Mouse (Mus musculus) MEL (cell line): Measurements from ENCODE around the gene Cdk12. TPM values are rescaled to one million over a fixed set of nuclear protein-coding genes. Genes with fewer than 3 reads are reported as not detected.

Experiments
- DNase-seq: peaks from one replicate; pipeline ENCODE4 v3.0.0; 2011; ENCODE audit warnings: low read depth, low spot score
- H3K27ac ChIP-seq: 2 replicates; pipeline ENCODE4 v1.5.1; 2012; ENCODE audit warnings: low read depth, mild to moderate bottlenecking, control low read depth, low read length, moderate library complexity; ENCODE audit not compliant: control insufficient read depth
- H3K27me3 ChIP-seq, 2 experiments: fragments of 150-350 bp in 1 of 2; sonication (generic) in 1 of 2; 2 replicates each; pipeline ENCODE4 v1.6.1; 2012; ENCODE audit warnings: low read length in 2 of 2, mild to moderate bottlenecking in 2 of 2, improper control_type of control experiment in 1 of 2, moderate library complexity in 1 of 2; ENCODE audit not compliant: insufficient read depth in 2 of 2, control insufficient read depth in 1 of 2
- H3K36me3 ChIP-seq, 2 experiments: 2 replicates each; pipeline ENCODE4 v1.6.1; 2012 to 2014; ENCODE audit warnings: low read length in 2 of 2, improper control_type of control experiment in 1 of 2, inconsistent platforms in 1 of 2, mild to moderate bottlenecking in 1 of 2; ENCODE audit not compliant: insufficient read depth in 2 of 2, control insufficient read depth in 1 of 2
- H3K4me1 ChIP-seq, 2 experiments: fragments of 150-350 bp in 1 of 2; sonication (generic) in 1 of 2; 2 replicates each; pipeline ENCODE4 v1.6.1; 2012; ENCODE audit warnings: low read length in 2 of 2, improper control_type of control experiment in 1 of 2, mild to moderate bottlenecking in 1 of 2; ENCODE audit not compliant: insufficient read depth in 2 of 2, control insufficient read depth in 1 of 2
- H3K4me3 ChIP-seq, 2 experiments: fragments of 150-350 bp in 1 of 2; sonication (generic) in 1 of 2; 2 replicates each; pipeline ENCODE4 v1.5.1; 2012; ENCODE audit warnings: low read depth in 2 of 2, low read length in 2 of 2, mild to moderate bottlenecking in 2 of 2, moderate library complexity in 2 of 2, control low read depth in 1 of 2, improper control_type of control experiment in 1 of 2; ENCODE audit not compliant: control insufficient read depth in 1 of 2, insufficient read depth in 1 of 2
- H3K79me2 ChIP-seq: 2 replicates; pipeline ENCODE4 v1.6.1; 2012; ENCODE audit warnings: mild to moderate bottlenecking, low read length, moderate library complexity; ENCODE audit not compliant: control insufficient read depth, poor library complexity, insufficient read depth
- H3K9ac ChIP-seq: 2 replicates; pipeline ENCODE4 v1.6.1; 2012; ENCODE audit warnings: low read depth, mild to moderate bottlenecking, control low read depth, low read length, moderate library complexity; ENCODE audit not compliant: control insufficient read depth, poor library complexity, severe bottlenecking
- H3K9me3 ChIP-seq: fragments of 150-350 bp; sonication (generic); replicated peaks from 2 replicates; pipeline ENCODE4 v1.6.1; 2012; ENCODE audit warnings: mild to moderate bottlenecking, low read length, improper control_type of control experiment, moderate library complexity; ENCODE audit not compliant: insufficient read depth
- CHD1 ChIP-seq: IDR thresholded peaks from 2 replicates; pipeline ENCODE4 v1.6.1; 2012; ENCODE audit warnings: low read depth, mild to moderate bottlenecking, inconsistent platforms, low read length, improper control_type of control experiment
- ELF1 ChIP-seq: IDR thresholded peaks from 2 replicates; pipeline ENCODE4 v1.6.1; 2014; ENCODE audit warnings: low read depth, mild to moderate bottlenecking, inconsistent platforms, low read length, improper control_type of control experiment, moderate library complexity
- GABPA ChIP-seq: IDR thresholded peaks from 2 replicates; pipeline ENCODE4 v1.6.1; 2012; ENCODE audit warnings: low read depth, mild to moderate bottlenecking, inconsistent platforms, low read length, improper control_type of control experiment, moderate library complexity
- KAT2A ChIP-seq: conservative IDR thresholded peaks from 2 replicates; pipeline ENCODE4 v1.6.1; 2012; ENCODE audit warnings: low read depth, low read length, improper control_type of control experiment, inconsistent platforms
- MAX ChIP-seq: IDR thresholded peaks from 2 replicates; pipeline ENCODE4 v1.6.1; 2011; ENCODE audit warnings: low read length, improper control_type of control experiment
- MEF2A ChIP-seq: IDR thresholded peaks from 2 replicates; pipeline ENCODE4 v1.6.1; 2014; ENCODE audit warnings: low read depth, mild to moderate bottlenecking, inconsistent platforms, low read length, improper control_type of control experiment; ENCODE audit not compliant: poor library complexity, insufficient replicate concordance, severe bottlenecking; ENCODE audit errors: extremely low read depth
- MXI1 ChIP-seq: IDR thresholded peaks from 2 replicates; pipeline ENCODE4 v1.6.1; 2011; ENCODE audit warnings: mild to moderate bottlenecking, low read depth, low read length, improper control_type of control experiment
- MYB ChIP-seq: IDR thresholded peaks from 2 replicates; pipeline ENCODE4 v1.6.1; 2011; ENCODE audit warnings: mild to moderate bottlenecking, low read depth, low read length, improper control_type of control experiment
- POLR2A ChIP-seq, 2 experiments: IDR thresholded peaks; 2 replicates each; pipeline ENCODE4 v1.6.1; 2011 to 2012; ENCODE audit warnings: low read length in 2 of 2, mild to moderate bottlenecking in 2 of 2, control low read depth in 1 of 2, improper control_type of control experiment in 1 of 2, low read depth in 1 of 2, moderate library complexity in 1 of 2; ENCODE audit not compliant: control insufficient read depth in 1 of 2, insufficient read depth in 1 of 2, poor library complexity in 1 of 2
- POLR2AphosphoS5 ChIP-seq: IDR thresholded peaks from 2 replicates; pipeline ENCODE4 v1.6.1; 2012; ENCODE audit warnings: low read depth, borderline replicate concordance, mild to moderate bottlenecking, inconsistent platforms, low read length, moderate library complexity, mixed read lengths
- RAD21 ChIP-seq: IDR thresholded peaks from 2 replicates; pipeline ENCODE4 v1.6.1; 2011; ENCODE audit warnings: mild to moderate bottlenecking, low read depth, low read length, improper control_type of control experiment
- RCOR1 ChIP-seq: IDR thresholded peaks from 2 replicates; pipeline ENCODE4 v1.6.1; 2012; ENCODE audit warnings: low read depth, mild to moderate bottlenecking, inconsistent platforms, low read length, improper control_type of control experiment
- SMC3 ChIP-seq: IDR thresholded peaks from 2 replicates; pipeline ENCODE4 v1.6.1; 2011; ENCODE audit warnings: low read depth, low read length, improper control_type of control experiment
- USF1 ChIP-seq: IDR thresholded peaks from 2 replicates; pipeline ENCODE4 v1.6.1; 2014; ENCODE audit warnings: low read depth, mild to moderate bottlenecking, inconsistent platforms, low read length, improper control_type of control experiment, moderate library complexity
- USF2 ChIP-seq, 2 experiments: IDR thresholded peaks; 2 replicates each; pipeline ENCODE4 v1.6.1; 2011 to 2012; ENCODE audit warnings: improper control_type of control experiment in 2 of 2, low read length in 2 of 2, borderline replicate concordance in 1 of 2, inconsistent platforms in 1 of 2, low read depth in 1 of 2, mild to moderate bottlenecking in 1 of 2; ENCODE audit not compliant: insufficient read depth in 1 of 2
- ZNF384 ChIP-seq: IDR thresholded peaks from 2 replicates; pipeline ENCODE4 v1.6.1; 2012; ENCODE audit warnings: low read depth, mild to moderate bottlenecking, inconsistent platforms, low read length, improper control_type of control experiment
- polyA plus RNA-seq, 2 experiments: library from polyadenylated mRNA; stranded (reverse) in 1 of 2; unstranded in 1 of 2; fragments of >175 nt in 1 of 2; fragments of >200 nt in 1 of 2; gene quantifications; 2 replicates each; pipeline versions ENCODE4 v1.2.1 to v1.2.4; 2012; ENCODE audit warnings: low replicate concordance in 2 of 2, low read depth in 1 of 2; ENCODE audit not compliant: insufficient read length in 2 of 2, insufficient read depth in 1 of 2, missing spikeins in 1 of 2
- total RNA-seq: library from RNA; depleted of rRNA; stranded (reverse); fragments of 300-350 nt; gene quantifications from 2 replicates; pipeline ENCODE4 v1.2.3, GENCODE M21; 2012

Gene Cdk12
- total and polyA plus RNA-seq, 3 experiments: 34.3 to 45.5 (median 34.6) TPM

- TF ChIP-seq MEF2A (no peak), GABPA (no peak), KAT2A (no peak; the same call in 1 of the 2 replicates)
Measured at GRCm38 (mm10) chr11:98201791-98202640, 843 bp upstream of the Cdk12 start (continued).

GRCm38 (mm10) chr11:98203351-98203911 is 572 bp downstream of the Cdk12 start:
- TF ChIP-seq USF1: no peak
- TF ChIP-seq ZNF384: no peak
- TF ChIP-seq CHD1: peak; percentile 83; the same call in 1 of the 2 replicates
- no peak for TF ChIP-seq SMC3
- TF ChIP-seq MAX: peak; percentile 6; the same call in 1 of the 2 replicates
- no peak for TF ChIP-seq RAD21
- no peak for TF ChIP-seq MYB
- no peak for TF ChIP-seq ELF1
- TF ChIP-seq POLR2A (IDR thresholded peaks at IDR 0.05; ENCODE audit: control insufficient read depth in 1 of 2, insufficient read depth in 1 of 2, low read depth in 1 of 2, low read length in 2 of 2, poor library complexity in 1 of 2): no peak
- no peak for TF ChIP-seq POLR2AphosphoS5
- no peak for TF ChIP-seq MXI1
- TF ChIP-seq USF2 (IDR thresholded peaks at IDR 0.05; ENCODE audit: borderline replicate concordance in 1 of 2, insufficient read depth in 1 of 2, low read depth in 1 of 2, low read length in 2 of 2): no peak
- TF ChIP-seq RCOR1: no peak
- Histone ChIP-seq H3K27me3 (no peaks in the 10 kb centered on the region), H3K36me3 (peaks cover 11 to 25% of the 10 kb centered on the region in 2 experiments), H3K79me2 (peaks cover 38% of the 10 kb centered on the region), H3K27ac (peak overlapping the region; percentile 30), H3K4me3 (peak overlapping the region; percentile 29 to 96), H3K4me1 (peaks cover 0 to 11% of the 10 kb centered on the region in 2 experiments), H3K9ac (peak overlapping the region; percentile 94), H3K9me3 (no peaks in the 10 kb centered on the region)
- DNase-seq: no peak
